Mouse (Mus musculus) C2C12 (cell line): Measurements from ENCODE around the gene Kcnj13.

Experiments
- CTCF ChIP-seq: IDR thresholded peaks from one replicate; pipeline ENCODE4 v1.5.1; 2011; ENCODE audit not compliant: control insufficient read depth, insufficient read depth, insufficient read length
- FOSL1 ChIP-seq: IDR thresholded peaks from one replicate; pipeline ENCODE4 v1.8.0; 2011; ENCODE audit warnings: mild to moderate bottlenecking, low read length; ENCODE audit not compliant: poor library complexity, insufficient read depth, severe bottlenecking
- MAX ChIP-seq: IDR thresholded peaks from one replicate; pipeline ENCODE4 v1.6.1; 2011; ENCODE audit warnings: mild to moderate bottlenecking, control low read depth
- MYOD1 ChIP-seq: IDR thresholded peaks from one replicate; pipeline ENCODE4 v1.6.1; 2011; ENCODE audit warnings: low read depth; ENCODE audit not compliant: control insufficient read depth, insufficient read length
- MYOG ChIP-seq: IDR thresholded peaks from one replicate; pipeline ENCODE4 v1.6.1; 2011; ENCODE audit not compliant: control insufficient read depth, insufficient read length; ENCODE audit errors: extremely low read depth
- USF1 ChIP-seq: IDR thresholded peaks from one replicate; pipeline ENCODE4 v1.6.1; 2011; ENCODE audit warnings: low read depth, mild to moderate bottlenecking, control low read depth, moderate library complexity

GRCm38 (mm10) chr1:87360276-87360675, 34.3 kb downstream of the Kcnj13 start:
- no peak for TF ChIP-seq CTCF
- TF ChIP-seq USF1: no peak
- no peak for TF ChIP-seq MYOD1
- no peak for TF ChIP-seq FOSL1
- TF ChIP-seq MYOG: no peak
- TF ChIP-seq MAX: no peak
